29 mouse cellular contexts compared by ENCODE assay signal in genomic region chr2:154447821-154448220, GRCm38 (mm10).
"Had no signal": no experiment of that assay in that cellular context is flagged by ENCODE, and none has a peak within 500 bp of the region (broad histone marks: within the 10 kb centered on the region; RNA-seq: fewer than 3 reads in every experiment).

No protein-coding gene starts in this region.

- H3K4me3 ChIP-seq: limb, embryonic 10.5 days; limb, embryonic 12.5 days; limb, embryonic 13.5 days; limb, embryonic 15.5 days; liver, embryonic 12.5 days; liver, embryonic 13.5 days; liver, embryonic 15.5 days; lung, embryonic 15.5 days; megakaryocyte, embryonic 14.5 days; midbrain, embryonic 10.5 days; midbrain, embryonic 12.5 days; midbrain, embryonic 13.5 days; midbrain, embryonic 15.5 days; myocyte; neural tube, embryonic 12.5 days; neural tube, embryonic 13.5 days had no signal

- H3K9ac ChIP-seq: limb, embryonic 12.5 days; limb, embryonic 13.5 days; limb, embryonic 15.5 days; liver, embryonic 12.5 days; liver, embryonic 13.5 days; liver, embryonic 14.5 days; liver, embryonic 15.5 days; liver, postnatal 0 days; lung, embryonic 14.5 days; lung, embryonic 15.5 days; midbrain, embryonic 12.5 days; midbrain, embryonic 13.5 days; midbrain, embryonic 15.5 days; neural tube, embryonic 12.5 days; neural tube, embryonic 13.5 days had no signal

- DNase-seq: left cerebral cortex, postnatal 4 days; liver; liver, embryonic 13.5 days; liver, postnatal 0 days; lung, adult 18-20 months; lung, adult 2 months; lung, embryonic 14.5 days; lung, postnatal 10 days; lung, postnatal 14 days; lung, postnatal 36 days; lung, postnatal 4 days; midbrain, embryonic 14.5 days had no signal

- H3K27ac ChIP-seq: limb, embryonic 10.5 days; limb, embryonic 12.5 days; limb, embryonic 13.5 days; limb, embryonic 15.5 days; liver, embryonic 12.5 days; liver, embryonic 13.5 days; liver, embryonic 14.5 days; liver, embryonic 15.5 days; lung, embryonic 15.5 days; macrophage; midbrain, embryonic 10.5 days; midbrain, embryonic 12.5 days; midbrain, embryonic 13.5 days; midbrain, embryonic 15.5 days; neural tube, embryonic 12.5 days; neural tube, embryonic 13.5 days had no signal

- H3K9me3 ChIP-seq: limb, embryonic 10.5 days; limb, embryonic 13.5 days; limb, embryonic 15.5 days; liver, embryonic 12.5 days; liver, embryonic 13.5 days; liver, embryonic 15.5 days; lung, embryonic 15.5 days; megakaryocyte, embryonic 14.5 days; midbrain, embryonic 13.5 days; midbrain, embryonic 15.5 days; neural tube, embryonic 12.5 days; neural tube, embryonic 13.5 days had no signal

- H3K4me1 ChIP-seq: limb, embryonic 10.5 days; limb, embryonic 12.5 days; limb, embryonic 13.5 days; limb, embryonic 15.5 days; lung, embryonic 15.5 days; midbrain, embryonic 10.5 days; midbrain, embryonic 12.5 days; midbrain, embryonic 13.5 days; midbrain, embryonic 15.5 days; neural tube, embryonic 12.5 days; neural tube, embryonic 13.5 days had no signal

- H3K36me3 ChIP-seq: liver, embryonic 15.5 days had no signal
